Mouse (Mus musculus): ENCODE results near the gene Usp46. TPM values are rescaled to one million over a fixed set of nuclear protein-coding genes. Genes with fewer than 3 reads are reported as not detected.

The Usp46 gene
- polyA plus RNA-seq (2012; rRNA removed; ENCODE audit: low replicate concordance): 0.47 and 1.1 TPM in 2 replicates

DNA sequence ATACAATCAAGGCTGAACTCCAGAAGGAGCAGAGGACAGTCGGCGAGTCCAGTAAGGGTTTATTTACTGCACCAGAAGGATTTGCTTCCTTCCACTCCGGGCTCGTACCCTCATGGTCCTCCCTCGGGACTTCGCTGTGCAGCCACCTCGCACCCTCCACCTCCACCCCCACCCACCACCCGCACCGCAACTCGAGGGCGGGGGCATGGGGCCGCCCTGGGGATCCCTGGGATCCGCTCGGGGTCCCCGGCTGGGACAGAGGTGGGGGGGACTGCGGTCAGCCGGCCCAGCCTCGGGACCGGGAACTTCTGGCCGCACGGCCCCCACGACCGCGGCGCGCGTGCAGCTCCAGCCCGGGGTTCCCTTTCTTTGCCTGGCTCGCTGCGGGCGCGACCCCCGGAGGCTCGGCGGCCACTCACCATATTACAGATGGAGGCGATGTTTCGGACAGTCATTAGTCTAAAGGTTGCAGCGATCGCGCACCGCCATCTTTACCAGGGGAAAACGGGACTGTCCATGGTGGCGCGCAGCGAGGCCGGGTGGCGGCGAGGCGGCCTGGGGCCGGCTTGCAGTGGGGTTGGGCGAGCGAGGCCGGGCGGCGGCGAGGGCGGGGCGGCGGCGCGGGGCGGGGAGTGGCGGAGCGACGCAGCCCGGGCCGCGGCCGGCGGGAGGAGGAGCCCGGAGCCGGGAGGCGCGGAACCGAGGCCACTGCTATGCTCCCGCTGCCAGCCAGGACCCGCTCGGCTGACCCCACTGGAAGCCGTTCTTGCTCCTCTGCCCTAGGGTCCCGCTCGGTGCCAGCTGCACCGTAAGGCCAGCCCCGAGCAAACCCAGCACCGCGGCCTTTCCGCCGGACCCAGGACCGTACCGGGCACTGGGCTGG lies at the start of gene Usp46:
Gene Usp46 (minus strand): TSS at position 601 of the 883 bp plus-strand sequence.

Other genes starting within 250 kb of the Usp46 start
- gene Rasl11b, start 126.9 kb upstream of the Usp46 start, polyA plus RNA-seq (2012; rRNA removed; ENCODE audit: low replicate concordance): 5.9 and 16.2 TPM in 2 replicates

Data from duodenum, adult 2 months (tissue).